In genomic region chr11:94991641-94992479, GRCm38 (mm10) we compare ENCODE assay signal across 7 mouse cellular contexts. TPM values are rescaled to one million over a fixed set of nuclear protein-coding genes. Genes with fewer than 3 reads are reported as not detected.
DNase-seq lines count a peak whose midpoint lies in the region; ATAC-seq and TF ChIP-seq lines count a peak whose summit lies in the region.

No protein-coding gene starts in this region.

- TF ChIP-seq CTCF in heart, postnatal 0 days (IDR thresholded peaks at IDR 0.05; ENCODE audit: low read depth): no peak

- peak overlapping the region; percentile 89 for H3K4me3 ChIP-seq in heart, postnatal 0 days (ENCODE audit: low read depth, low read length)
- peak overlapping the region; percentile 94 for H3K4me3 ChIP-seq in limb, embryonic 13.5 days
- peak overlapping the region; percentile 94 for H3K4me3 ChIP-seq in midbrain, embryonic 14.5 days (replicated peaks; ENCODE audit: low read depth, low read length)

- peak; percentile 41 for DNase-seq in 416B (ENCODE audit: low read depth)
- DNase-seq in embryo, embryonic 10 days (ENCODE audit: low spot score): peak; percentile 57
- DNase-seq in heart, postnatal 0 days (ENCODE audit: low spot score): no peak
- DNase-seq in midbrain, embryonic 14.5 days: peak; percentile 67
- peak; percentile 76 for DNase-seq in thymus, postnatal 14 days

- under 1% methylated on average over 88 of the region's 99 CpGs for WGBS in heart, postnatal 0 days
- WGBS in limb, embryonic 13.5 days: under 1% methylated on average over 97 of the region's 99 CpGs
- WGBS in midbrain, embryonic 14.5 days: under 1% methylated on average over 98 of the region's 99 CpGs

- peak; percentile 13 for ATAC-seq in CD4-positive, CD25-positive, alpha-beta regulatory T cell, adult 4 months
- no peak for ATAC-seq in heart, postnatal 0 days (ENCODE audit: insufficient read depth, low read depth)
- ATAC-seq in limb, embryonic 13.5 days (ENCODE audit: low FRiP score, low read depth): no peak
- no peak for ATAC-seq in midbrain, embryonic 14.5 days (ENCODE audit: low FRiP score, low TSS enrichment)

- H3K36me3 ChIP-seq in heart, postnatal 0 days (replicated peaks; ENCODE audit: control insufficient read depth, insufficient read depth, low read length): peaks cover 8% of the 10 kb centered on the region
- peaks cover 20% of the 10 kb centered on the region for H3K36me3 ChIP-seq in limb, embryonic 13.5 days
- peaks cover 8% of the 10 kb centered on the region for H3K36me3 ChIP-seq in midbrain, embryonic 14.5 days (ENCODE audit: control insufficient read depth, insufficient read depth, low read length)

- peak overlapping the region; percentile 88 for H3K9ac ChIP-seq in heart, postnatal 0 days (replicated peaks; ENCODE audit: low read depth, low read length)
- H3K9ac ChIP-seq in limb, embryonic 13.5 days: peak overlapping the region; percentile 92
- peak overlapping the region; percentile 97 for H3K9ac ChIP-seq in midbrain, embryonic 14.5 days (replicated peaks; ENCODE audit: low read length)

- peaks cover 48% of the 10 kb centered on the region for H3K4me1 ChIP-seq in heart, postnatal 0 days (ENCODE audit: control insufficient read depth, insufficient read depth)
- H3K4me1 ChIP-seq in limb, embryonic 13.5 days: peaks cover 79% of the 10 kb centered on the region
- peaks cover 50% of the 10 kb centered on the region for H3K4me1 ChIP-seq in midbrain, embryonic 14.5 days (ENCODE audit: control insufficient read depth, insufficient read depth, low read length)

- no peaks in the 10 kb centered on the region for H3K9me3 ChIP-seq in heart, postnatal 0 days (replicated peaks; ENCODE audit: control insufficient read depth, low read length)
- no peaks in the 10 kb centered on the region for H3K9me3 ChIP-seq in limb, embryonic 13.5 days
- H3K9me3 ChIP-seq in midbrain, embryonic 14.5 days (ENCODE audit: control insufficient read depth, low read length): no peaks in the 10 kb centered on the region

- peak overlapping the region; percentile 91 for H3K27ac ChIP-seq in heart, postnatal 0 days (ENCODE audit: low read depth)
- H3K27ac ChIP-seq in limb, embryonic 13.5 days: peak overlapping the region; percentile 95
- peak overlapping the region; percentile 95 for H3K27ac ChIP-seq in midbrain, embryonic 14.5 days (replicated peaks; ENCODE audit: low read depth, low read length)

- peak overlapping the region; percentile 90 for H3K4me2 ChIP-seq in heart, postnatal 0 days (ENCODE audit: low read depth, low read length)
- H3K4me2 ChIP-seq in limb, embryonic 13.5 days (replicated peaks): peak overlapping the region; percentile 100
- H3K4me2 ChIP-seq in midbrain, embryonic 14.5 days (ENCODE audit: low read length): peak overlapping the region; percentile 97

- H3K27me3 ChIP-seq in heart, postnatal 0 days (ENCODE audit: control insufficient read depth, insufficient read depth, low read length): no peaks in the 10 kb centered on the region
- H3K27me3 ChIP-seq in limb, embryonic 13.5 days: no peaks in the 10 kb centered on the region
- H3K27me3 ChIP-seq in midbrain, embryonic 14.5 days (ENCODE audit: control insufficient read depth, insufficient read depth, low read length): no peaks in the 10 kb centered on the region

- TF ChIP-seq EP300 in heart, postnatal 0 days (IDR thresholded peaks at IDR 0.05; ENCODE audit: low read depth): no peak

RNA-seq across cellular contexts. Expression of gene Ppp1r9b, which starts 1.0 kb away (rescaled TPM):
- polyA plus RNA-seq in CD4-positive, CD25-positive, alpha-beta regulatory T cell, adult 4 months (2017; shearing (Covaris generic)): 10 to 100 TPM; 18.1 to 21.7 TPM
- total RNA-seq in heart, postnatal 0 days (2014; rRNA removed; ENCODE audit: low replicate concordance): 27.6 and 38.6 TPM in 2 replicates
- polyA plus RNA-seq in heart, postnatal 0 days (2015; fragmentation: Nextera tagmentation; extraction: Ambion mirVana): 4.5 and 4.7 TPM in 2 replicates
- polyA plus RNA-seq in limb, embryonic 13.5 days (2015; fragmentation: Nextera tagmentation; extraction: Ambion mirVana): 11.4 and 11.8 TPM in 2 replicates
- 27.1 and 27.6 TPM in 2 replicates for polyA plus RNA-seq in midbrain, embryonic 14.5 days (2014; fragmentation: Nextera tagmentation; extraction: Ambion mirVana)

RNA-seq across cellular contexts. Expression of gene Sgca, which starts 15.7 kb away (rescaled TPM):
- polyA plus RNA-seq in CD4-positive, CD25-positive, alpha-beta regulatory T cell, adult 4 months (2017; shearing (Covaris generic)): not detected
- total RNA-seq in heart, postnatal 0 days (2014; rRNA removed; ENCODE audit: low replicate concordance): 47.5 and 313 TPM in 2 replicates
- 62.2 and 62.4 TPM in 2 replicates for polyA plus RNA-seq in heart, postnatal 0 days (2015; fragmentation: Nextera tagmentation; extraction: Ambion mirVana)
- polyA plus RNA-seq in limb, embryonic 13.5 days (2015; fragmentation: Nextera tagmentation; extraction: Ambion mirVana): 6.1 and 7.1 TPM in 2 replicates
- polyA plus RNA-seq in midbrain, embryonic 14.5 days (2014; fragmentation: Nextera tagmentation; extraction: Ambion mirVana): not detected in 2 replicates

RNA-seq across cellular contexts. Expression of gene Samd14, which starts 17.8 kb away (rescaled TPM):
- under 1 TPM; 0.87 to 0.94 TPM for polyA plus RNA-seq in CD4-positive, CD25-positive, alpha-beta regulatory T cell, adult 4 months (2017; shearing (Covaris generic))
- total RNA-seq in heart, postnatal 0 days (2014; rRNA removed; ENCODE audit: low replicate concordance): 6.2 and 9.5 TPM in 2 replicates
- 4.6 and 4.8 TPM in 2 replicates for polyA plus RNA-seq in heart, postnatal 0 days (2015; fragmentation: Nextera tagmentation; extraction: Ambion mirVana)
- polyA plus RNA-seq in limb, embryonic 13.5 days (2015; fragmentation: Nextera tagmentation; extraction: Ambion mirVana): 37.2 and 37.7 TPM in 2 replicates
- polyA plus RNA-seq in midbrain, embryonic 14.5 days (2014; fragmentation: Nextera tagmentation; extraction: Ambion mirVana): 135 and 152 TPM in 2 replicates

RNA-seq across cellular contexts. Expression of gene Hils1, which starts 24.5 kb away (rescaled TPM):
- not detected for polyA plus RNA-seq in CD4-positive, CD25-positive, alpha-beta regulatory T cell, adult 4 months (2017; shearing (Covaris generic))
- total RNA-seq in heart, postnatal 0 days (2014; rRNA removed; ENCODE audit: low replicate concordance): not detected in 2 replicates
- 0.27 TPM in 1 of 2 replicates, not detected in the other for polyA plus RNA-seq in heart, postnatal 0 days (2015; fragmentation: Nextera tagmentation; extraction: Ambion mirVana)
- polyA plus RNA-seq in limb, embryonic 13.5 days (2015; fragmentation: Nextera tagmentation; extraction: Ambion mirVana): not detected in 2 replicates
- not detected in 2 replicates for polyA plus RNA-seq in midbrain, embryonic 14.5 days (2014; fragmentation: Nextera tagmentation; extraction: Ambion mirVana)

RNA-seq across cellular contexts. Expression of gene Pdk2, which starts 49.3 kb away (rescaled TPM):
- polyA plus RNA-seq in CD4-positive, CD25-positive, alpha-beta regulatory T cell, adult 4 months (2017; shearing (Covaris generic)): 10 to 100 TPM in 1 of 2 experiments, 1 to 10 TPM in 1; 8.5 to 13.3 TPM
- total RNA-seq in heart, postnatal 0 days (2014; rRNA removed; ENCODE audit: low replicate concordance): 121 and 168 TPM in 2 replicates
- 179 and 186 TPM in 2 replicates for polyA plus RNA-seq in heart, postnatal 0 days (2015; fragmentation: Nextera tagmentation; extraction: Ambion mirVana)
- 33.7 and 34.9 TPM in 2 replicates for polyA plus RNA-seq in limb, embryonic 13.5 days (2015; fragmentation: Nextera tagmentation; extraction: Ambion mirVana)
- polyA plus RNA-seq in midbrain, embryonic 14.5 days (2014; fragmentation: Nextera tagmentation; extraction: Ambion mirVana): 21.5 and 22.7 TPM in 2 replicates
